Mouse (Mus musculus): ENCODE measurements around the gene Hsd17b1. TPM values are rescaled to one million over a fixed set of nuclear protein-coding genes. Genes with fewer than 3 reads are reported as not detected.

The Hsd17b1 gene
- polyA plus RNA-seq (2015; fragmentation: Nextera tagmentation; extraction: Ambion mirVana) = 0.14 and 0.17 TPM in 2 replicates

GRCm38 (mm10) chr11:101078121-101078520, at the start of gene Hsd17b1:
Gene Hsd17b1, plus strand, starts transcription at chr11:101078411.
- Histone ChIP-seq H3K4me3 (no peak within 1 kb of the TSS), H3K9ac (no peak within 1 kb of the TSS), H3K4me2 (no peak within 1 kb of the TSS)

DNA sequence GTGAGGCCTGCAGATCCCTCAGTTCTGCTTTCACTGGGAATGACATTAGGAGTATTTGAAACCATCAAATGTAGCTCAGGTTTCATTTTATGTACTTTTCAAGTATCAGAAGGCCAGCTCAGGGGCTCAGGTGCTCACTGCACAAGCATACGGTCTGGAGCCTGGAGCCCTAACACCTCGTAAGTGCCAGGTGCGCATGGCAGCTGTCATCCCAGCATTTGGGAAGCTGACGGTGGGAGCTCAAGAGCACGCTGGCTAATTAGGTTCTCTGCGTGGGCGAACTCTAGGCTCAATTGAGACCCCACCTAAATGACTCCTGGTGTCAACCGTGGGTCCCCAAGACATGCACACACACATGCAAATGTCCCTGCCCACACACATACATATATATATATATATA, 48.9 kb upstream of the Hsd17b1 start:
- no peaks in the 10 kb centered on the region for H3K9me3 ChIP-seq
- peak overlapping the region; percentile 21; the same call in 1 of the 2 replicates for H3K9ac ChIP-seq
- ATAC-seq (ENCODE audit: extremely low read depth, insufficient number of reproducible peaks, low FRiP score, low TSS enrichment) = no peak
- H3K27ac ChIP-seq (replicated peaks) = peak overlapping the region; percentile 92
- no peak overlapping the region for H3K4me3 ChIP-seq
- peaks cover 35% of the 10 kb centered on the region for H3K4me1 ChIP-seq
- 80% methylated on average over 8 of the region's 8 CpGs for WGBS
- H3K36me3 ChIP-seq = peaks cover 89% of the 10 kb centered on the region
- H3K27me3 ChIP-seq (replicated peaks) = no peaks in the 10 kb centered on the region
- H3K4me2 ChIP-seq = no peak overlapping the region

More at GRCm38 (mm10) chr11:101078121-101078520, at the start of gene Hsd17b1:
- ATAC-seq (ENCODE audit: extremely low read depth, insufficient number of reproducible peaks, low FRiP score, low TSS enrichment) = no peak
- H3K27ac ChIP-seq (replicated peaks) = no peak within 1 kb of the TSS
- no peaks in the 10 kb centered on the region for H3K9me3 ChIP-seq
- peaks cover 20% of the 10 kb centered on the region for H3K4me1 ChIP-seq
- H3K27me3 ChIP-seq (replicated peaks) = peaks cover 54% of the 10 kb centered on the region
- WGBS = 69% methylated on average over 9 of the region's 9 CpGs
- H3K36me3 ChIP-seq = peaks cover 11% of the 10 kb centered on the region; the same call in 1 of the 2 replicates

DNA sequence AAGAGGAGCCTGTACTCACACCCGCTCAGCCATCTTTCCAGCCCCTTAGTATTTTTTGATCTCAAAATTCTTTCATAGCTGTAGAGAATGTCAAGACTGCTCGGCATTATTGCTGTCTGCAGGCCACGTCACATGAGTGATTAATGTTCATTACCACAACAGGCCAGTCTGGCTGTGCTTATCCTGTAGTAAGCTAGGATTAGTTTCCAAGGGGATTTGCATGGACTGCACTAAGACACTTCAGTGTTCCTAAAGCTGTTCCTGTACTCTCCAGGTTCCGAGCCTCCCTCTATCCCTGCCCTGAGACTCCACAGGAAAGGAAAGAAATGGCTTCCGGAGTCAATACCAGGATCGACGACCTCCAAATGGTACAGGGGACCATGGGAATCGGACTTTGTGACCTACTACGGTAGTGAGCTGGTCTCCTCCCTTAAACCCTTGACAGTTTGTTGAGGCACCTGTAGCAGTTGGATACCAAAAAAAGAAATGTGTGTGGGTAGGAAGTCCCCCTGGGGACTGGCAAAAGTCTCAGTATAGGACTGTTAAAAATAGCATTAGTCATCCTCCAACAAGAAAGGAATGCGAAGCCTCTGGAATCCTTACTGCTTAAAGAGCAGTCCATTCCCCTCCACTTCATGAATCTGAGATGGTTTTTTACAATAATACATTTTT, 47.9 kb upstream of the Hsd17b1 start:
- H3K4me1 ChIP-seq = peaks cover 35% of the 10 kb centered on the region
- no peaks in the 10 kb centered on the region for H3K9me3 ChIP-seq
- H3K27ac ChIP-seq (replicated peaks) = peak overlapping the region; percentile 92
- H3K27me3 ChIP-seq (replicated peaks) = no peaks in the 10 kb centered on the region
- H3K4me2 ChIP-seq = peak overlapping the region; percentile 16
- 50% methylated on average over 10 of the region's 10 CpGs for WGBS
- peaks cover 89% of the 10 kb centered on the region for H3K36me3 ChIP-seq
- no peak for ATAC-seq (ENCODE audit: extremely low read depth, insufficient number of reproducible peaks, low FRiP score, low TSS enrichment)
- H3K9ac ChIP-seq = peak overlapping the region; percentile 42
- H3K4me3 ChIP-seq = no peak overlapping the region

DNA sequence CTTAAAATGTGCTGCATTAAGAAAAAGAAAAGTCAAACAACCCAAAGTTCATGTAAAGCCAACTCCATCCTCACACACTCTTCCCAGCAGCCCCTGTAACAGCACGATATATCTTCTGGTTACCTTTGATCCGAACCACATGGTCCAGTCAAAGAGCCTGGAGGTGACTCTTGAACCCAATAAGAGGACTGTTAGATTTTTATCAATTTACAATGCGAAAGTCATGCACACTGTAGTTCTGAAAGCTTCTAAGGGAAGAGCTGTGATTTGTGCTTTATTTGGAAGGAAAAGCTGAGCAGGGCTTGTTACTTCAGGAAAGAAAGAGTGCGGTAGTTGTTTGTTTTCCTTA, 47.4 kb upstream of the Hsd17b1 start:
- no peak for ATAC-seq (ENCODE audit: extremely low read depth, insufficient number of reproducible peaks, low FRiP score, low TSS enrichment)
- Histone ChIP-seq H3K9me3 (no peaks in the 10 kb centered on the region), H3K36me3 (peaks cover 89% of the 10 kb centered on the region), H3K9ac (no peak overlapping the region), H3K27ac (replicated peaks) (peak overlapping the region; percentile 92), H3K4me2 (peak overlapping the region; percentile 16), H3K27me3 (replicated peaks) (no peaks in the 10 kb centered on the region), H3K4me1 (peaks cover 35% of the 10 kb centered on the region), H3K4me3 (no peak overlapping the region)
- WGBS = 69% methylated on average over 4 of the region's 4 CpGs

GRCm38 (mm10) chr11:101031470-101031869, 46.7 kb upstream of the Hsd17b1 start:
- Histone ChIP-seq H3K27ac (replicated peaks) (peak overlapping the region; percentile 92; the same call in 1 of the 2 replicates), H3K4me2 (no peak overlapping the region), H3K4me1 (peaks cover 35% of the 10 kb centered on the region), H3K9me3 (no peaks in the 10 kb centered on the region), H3K27me3 (replicated peaks) (no peaks in the 10 kb centered on the region), H3K9ac (no peak overlapping the region), H3K36me3 (peaks cover 89% of the 10 kb centered on the region), H3K4me3 (no peak overlapping the region)
- 100% methylated on average over 1 of the region's 1 CpGs for WGBS
- ATAC-seq (ENCODE audit: extremely low read depth, insufficient number of reproducible peaks, low FRiP score, low TSS enrichment) = no peak

- Histone ChIP-seq H3K36me3 (peaks cover 96% of the 10 kb centered on the region), H3K9me3 (no peaks in the 10 kb centered on the region), H3K27me3 (replicated peaks) (no peaks in the 10 kb centered on the region)
Observed at GRCm38 (mm10) chr11:101033856-101034500, 44.2 kb upstream of the Hsd17b1 start.

DNA sequence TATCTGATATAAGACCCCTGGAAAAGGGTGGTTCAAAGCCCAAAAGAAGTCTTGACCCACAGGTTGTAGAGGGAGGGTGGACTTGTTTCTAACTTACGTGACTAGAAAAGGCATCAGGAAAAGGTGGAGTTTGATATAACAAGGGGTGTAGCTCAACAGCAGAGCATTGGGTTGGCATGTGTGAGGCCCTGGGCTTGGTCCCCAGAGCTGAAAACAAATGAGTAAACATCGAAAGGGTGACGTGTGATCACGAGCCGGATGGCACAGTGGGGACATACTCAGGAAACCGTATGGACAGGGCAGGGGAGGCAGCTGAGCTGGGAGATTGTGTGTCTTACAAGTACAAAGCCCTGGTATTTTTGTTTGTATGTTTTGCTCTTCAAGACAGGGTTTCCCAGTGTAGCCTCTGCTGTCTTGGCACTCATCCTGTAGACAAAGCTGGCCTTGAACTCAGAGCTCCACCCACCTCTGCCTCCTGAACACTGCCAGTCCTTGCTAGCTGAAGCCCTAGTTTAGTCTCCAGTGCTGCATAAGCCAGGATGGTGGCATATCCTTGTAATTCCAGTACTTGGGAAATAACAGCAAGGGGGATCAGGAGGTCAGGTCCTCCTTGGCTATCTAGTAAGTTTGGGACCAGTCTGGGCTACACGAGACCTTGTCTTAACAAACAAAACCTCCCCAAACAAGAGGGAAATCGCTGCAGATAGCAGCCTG, 43.4 kb upstream of the Hsd17b1 start:
- Histone ChIP-seq H3K27ac (replicated peaks) (no peak overlapping the region), H3K4me2 (no peak overlapping the region), H3K4me1 (peaks cover 15% of the 10 kb centered on the region), H3K27me3 (replicated peaks) (no peaks in the 10 kb centered on the region), H3K9ac (no peak overlapping the region), H3K9me3 (no peaks in the 10 kb centered on the region), H3K4me3 (no peak overlapping the region), H3K36me3 (peaks cover 97% of the 10 kb centered on the region)
- ATAC-seq (ENCODE audit: extremely low read depth, insufficient number of reproducible peaks, low FRiP score, low TSS enrichment) = no peak
- WGBS = 91% methylated on average over 8 of the region's 8 CpGs

More at GRCm38 (mm10) chr11:101033856-101034500, 44.2 kb upstream of the Hsd17b1 start:
- H3K4me1 ChIP-seq = peaks cover 21% of the 10 kb centered on the region
- H3K27ac ChIP-seq (replicated peaks) = no peak overlapping the region
- no peak overlapping the region for H3K9ac ChIP-seq
- WGBS = 90% methylated on average over 17 of the region's 17 CpGs
- no peak overlapping the region for H3K4me2 ChIP-seq
- no peak for ATAC-seq (ENCODE audit: extremely low read depth, insufficient number of reproducible peaks, low FRiP score, low TSS enrichment)
- no peak overlapping the region for H3K4me3 ChIP-seq

DNA sequence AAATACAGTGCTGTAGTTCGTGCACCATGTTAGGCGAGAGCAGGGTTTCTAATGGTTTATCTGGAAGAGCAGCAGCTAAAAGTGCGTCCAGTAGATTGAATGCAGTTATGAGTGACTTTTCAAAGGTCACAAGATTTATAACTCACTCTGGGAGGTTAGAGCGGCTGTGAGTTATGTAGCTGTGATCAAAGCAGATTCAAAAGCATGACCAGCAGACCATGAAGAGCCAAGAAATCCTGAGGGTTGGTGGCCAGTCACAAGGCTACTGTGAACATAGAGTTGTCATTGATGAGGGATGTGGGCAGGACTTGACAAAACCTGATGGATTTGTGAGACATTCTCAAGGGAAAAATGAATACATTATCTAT, 42.9 kb upstream of the Hsd17b1 start:
- Histone ChIP-seq H3K4me1 (peaks cover 9% of the 10 kb centered on the region), H3K9ac (no peak overlapping the region), H3K9me3 (no peaks in the 10 kb centered on the region), H3K4me3 (no peak overlapping the region), H3K4me2 (no peak overlapping the region), H3K36me3 (peaks cover 98% of the 10 kb centered on the region), H3K27me3 (replicated peaks) (no peaks in the 10 kb centered on the region), H3K27ac (replicated peaks) (no peak overlapping the region)
- 86% methylated on average over 4 of the region's 4 CpGs for WGBS
- no peak for ATAC-seq (ENCODE audit: extremely low read depth, insufficient number of reproducible peaks, low FRiP score, low TSS enrichment)

DNA sequence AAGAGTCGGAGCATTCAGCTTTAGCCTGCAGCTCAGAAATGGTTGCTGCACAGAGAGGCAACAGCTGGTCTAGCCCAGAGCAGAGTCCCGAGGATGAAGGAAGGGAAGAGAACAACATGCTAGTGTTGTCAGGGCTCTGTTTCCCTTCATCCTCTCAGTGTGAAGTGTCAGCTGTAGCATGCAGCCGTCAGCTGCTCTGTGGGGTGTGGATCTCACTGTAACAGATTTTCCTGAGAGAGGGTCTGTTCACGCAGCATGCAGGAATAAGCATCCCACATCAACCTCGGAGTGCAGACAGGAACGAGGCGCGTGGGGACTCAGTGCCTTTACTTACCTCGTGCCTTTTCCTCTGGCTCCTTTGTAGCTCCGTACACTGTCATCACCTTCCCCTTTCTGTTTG, 40.4 kb upstream of the Hsd17b1 start:
- H3K9me3 ChIP-seq = no peaks in the 10 kb centered on the region
- H3K4me3 ChIP-seq = no peak overlapping the region
- no peak overlapping the region for H3K9ac ChIP-seq
- H3K27me3 ChIP-seq (replicated peaks) = no peaks in the 10 kb centered on the region
- H3K27ac ChIP-seq (replicated peaks) = no peak overlapping the region
- 71% methylated on average over 10 of the region's 10 CpGs for WGBS
- peaks cover 100% of the 10 kb centered on the region for H3K36me3 ChIP-seq
- H3K4me1 ChIP-seq = no peaks in the 10 kb centered on the region
- ATAC-seq (ENCODE audit: extremely low read depth, insufficient number of reproducible peaks, low FRiP score, low TSS enrichment) = no peak
- no peak overlapping the region for H3K4me2 ChIP-seq

DNA sequence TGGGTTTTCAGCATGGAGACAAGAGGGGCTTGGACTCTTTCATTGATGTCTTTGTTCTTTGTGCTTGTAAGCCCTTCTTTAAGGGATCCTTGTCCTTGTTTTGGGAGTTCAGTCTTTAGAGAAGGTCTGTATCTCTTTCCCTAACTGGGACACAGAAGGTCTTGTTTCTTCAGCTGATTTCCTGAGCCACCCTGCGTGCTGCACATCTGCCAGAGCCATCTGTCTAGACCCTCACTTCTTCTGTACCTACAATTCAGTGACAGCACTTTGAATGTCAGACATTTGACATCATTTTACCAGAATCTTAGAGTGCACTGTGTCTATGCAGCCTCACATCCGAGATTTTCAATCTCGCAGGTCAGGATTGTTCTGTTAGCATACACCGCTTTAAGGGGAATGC, 32.4 kb upstream of the Hsd17b1 start:
- 81% methylated on average over 4 of the region's 4 CpGs for WGBS
- ATAC-seq (ENCODE audit: extremely low read depth, insufficient number of reproducible peaks, low FRiP score, low TSS enrichment) = no peak
- H3K9ac ChIP-seq = 0 out of 2 replicates have a peak overlapping the region, but pooled peaks have one; percentile 10
- H3K4me2 ChIP-seq = no peak overlapping the region
- no peaks in the 10 kb centered on the region for H3K27me3 ChIP-seq (replicated peaks)
- H3K36me3 ChIP-seq = peaks cover 100% of the 10 kb centered on the region
- H3K27ac ChIP-seq (replicated peaks) = no peak overlapping the region
- H3K9me3 ChIP-seq = no peaks in the 10 kb centered on the region
- H3K4me1 ChIP-seq = peaks cover 12% of the 10 kb centered on the region
- H3K4me3 ChIP-seq = no peak overlapping the region

DNA sequence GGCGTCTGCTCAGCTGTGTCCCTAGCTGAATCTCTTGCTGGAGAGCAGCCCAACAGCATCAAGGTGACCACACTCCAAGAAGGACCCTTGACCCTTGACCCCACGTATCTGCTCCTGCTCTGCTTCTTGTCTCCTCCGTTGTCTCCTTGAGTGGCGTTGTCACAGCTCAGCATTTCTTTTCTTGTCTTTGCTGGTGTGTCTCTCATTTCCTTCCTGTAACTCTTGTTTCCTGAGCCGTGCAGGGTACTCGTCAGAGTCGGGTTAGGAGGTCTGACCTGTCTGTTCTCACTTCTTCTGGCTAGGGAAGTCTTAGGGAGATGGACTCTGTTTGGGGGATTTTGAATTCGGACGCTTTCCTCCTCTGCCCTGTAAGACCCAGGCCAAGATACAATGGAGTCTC, 31.8 kb upstream of the Hsd17b1 start:
- H3K27me3 ChIP-seq (replicated peaks) = no peaks in the 10 kb centered on the region
- peaks cover 100% of the 10 kb centered on the region for H3K36me3 ChIP-seq
- H3K4me2 ChIP-seq = no peak overlapping the region
- no peak overlapping the region for H3K9ac ChIP-seq
- 35% methylated on average over 9 of the region's 9 CpGs for WGBS
- ATAC-seq (ENCODE audit: extremely low read depth, insufficient number of reproducible peaks, low FRiP score, low TSS enrichment) = no peak
- H3K4me1 ChIP-seq = peaks cover 18% of the 10 kb centered on the region
- no peak overlapping the region for H3K4me3 ChIP-seq
- H3K9me3 ChIP-seq = no peaks in the 10 kb centered on the region
- peak overlapping the region; percentile 48; the same call in 1 of the 2 replicates for H3K27ac ChIP-seq (replicated peaks)

Measured in heart, embryonic 13.5 days (tissue).